Mouse (Mus musculus) right cerebral cortex, postnatal 4 days (tissue): ENCODE measurements at regions not wholly inside any gene's neighbourhood (a gene's known extent, or its start where the extent isn't known, plus 50 kb on each side); places are given as distances from the start of the nearest gene placed in this dataset.

ENCODE experiments used
- DNase-seq: peaks from one replicate; pipeline ENCODE4 v3.0.0-alpha.2; 2022

- no peak for DNase-seq
These were observed 267.0 kb upstream of the Atp5g3 start for GRCm38 (mm10) chr2:74178106-74178505.

GRCm38 (mm10) chr2:74168776-74169570, 257.8 kb upstream of the Atp5g3 start:
- no peak for DNase-seq

- DNase-seq, result no peak
These were observed 257.2 kb upstream of the Atp5g3 start for GRCm38 (mm10) chr2:74168307-74168706.

- DNase-seq, result no peak
These were observed 242.9 kb upstream of the Atp5g3 start for GRCm38 (mm10) chr2:74154062-74154461.

- no peak for DNase-seq
These were observed 242.2 kb upstream of the Atp5g3 start for GRCm38 (mm10) chr2:74153247-74153850.

GRCm38 (mm10) chr2:74152534-74153246, 241.6 kb upstream of the Atp5g3 start:
- no peak for DNase-seq

- DNase-seq, result no peak
These were observed 236.1 kb upstream of the Atp5g3 start for GRCm38 (mm10) chr2:74147193-74147592.

- DNase-seq, result peak; percentile 49
These were observed 225.5 kb upstream of the Atp5g3 start for GRCm38 (mm10) chr2:74136624-74137003.

GRCm38 (mm10) chr2:74135963-74136623, 225.0 kb upstream of the Atp5g3 start:
- no peak for DNase-seq

- no peak for DNase-seq
These were observed 219.0 kb upstream of the Atp5g3 start for GRCm38 (mm10) chr2:74130141-74130588.

GRCm38 (mm10) chr2:74128782-74129538, 217.8 kb upstream of the Atp5g3 start:
- DNase-seq, result no peak

GRCm38 (mm10) chr2:74127136-74127535, 216.0 kb upstream of the Atp5g3 start:
- DNase-seq, result no peak

- DNase-seq, result no peak
These were observed 213.1 kb upstream of the Atp5g3 start for GRCm38 (mm10) chr2:74124252-74124651.

GRCm38 (mm10) chr2:74123360-74124074, 212.4 kb upstream of the Atp5g3 start:
- no peak for DNase-seq

- DNase-seq, result no peak
These were observed 211.8 kb upstream of the Atp5g3 start for GRCm38 (mm10) chr2:74122937-74123336.

GRCm38 (mm10) chr2:74120051-74120450, 208.9 kb upstream of the Atp5g3 start:
- DNase-seq, result no peak

- no peak for DNase-seq
These were observed 208.2 kb upstream of the Atp5g3 start for GRCm38 (mm10) chr2:74119167-74119937.

- no peak for DNase-seq
These were observed 195.3 kb upstream of the Atp5g3 start for GRCm38 (mm10) chr2:74106472-74106871.

GRCm38 (mm10) chr2:74099671-74100372, 188.7 kb upstream of the Atp5g3 start:
- DNase-seq, result no peak

- no peak for DNase-seq
These were observed 185.7 kb upstream of the Atp5g3 start for GRCm38 (mm10) chr2:74096809-74097208.
